Mouse (Mus musculus) embryo, embryonic 9.5 days (tissue): ENCODE measurements at regions not wholly inside any gene's neighbourhood (a gene's known extent, or its start where the extent isn't known, plus 50 kb on each side); places are given as distances from the start of the nearest gene placed in this dataset.
"Not testable (repeated sequence)": the region's sequence is repeated elsewhere in the genome, so short reads cannot be mapped to it uniquely, and the experiment has no call there.

Source experiments
- DNase-seq: peaks from one replicate; pipeline ENCODE4 v3.0.0-alpha.2; 2017; ENCODE audit errors: extremely low spot score

GRCm38 (mm10) chr10:53482919-53483318, 103.2 kb upstream of the Cep85l start:
- DNase-seq: no peak

DNA sequence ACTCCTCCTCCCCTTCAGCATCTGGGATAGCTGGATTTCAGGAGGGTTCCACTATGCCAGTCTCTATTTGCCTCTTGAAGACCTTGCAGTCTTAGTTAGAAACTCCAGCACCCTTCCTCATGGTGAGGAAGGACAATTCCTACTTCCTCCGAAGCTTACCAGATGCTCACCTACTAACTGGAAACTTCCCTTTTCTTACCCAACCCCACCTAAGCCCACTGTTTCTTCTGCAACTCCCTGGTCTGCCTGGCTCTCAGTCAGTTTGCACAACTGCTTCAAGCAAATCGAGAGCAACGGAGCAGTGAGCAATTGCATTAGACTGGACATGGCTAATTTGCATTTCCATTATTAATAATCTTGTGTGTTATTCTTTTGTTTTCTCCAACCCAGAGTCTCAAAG, 90.5 kb upstream of the Cep85l start:
- no peak for DNase-seq

GRCm38 (mm10) chr10:53469611-53470010, 89.9 kb upstream of the Cep85l start:
- DNase-seq: no peak

DNA sequence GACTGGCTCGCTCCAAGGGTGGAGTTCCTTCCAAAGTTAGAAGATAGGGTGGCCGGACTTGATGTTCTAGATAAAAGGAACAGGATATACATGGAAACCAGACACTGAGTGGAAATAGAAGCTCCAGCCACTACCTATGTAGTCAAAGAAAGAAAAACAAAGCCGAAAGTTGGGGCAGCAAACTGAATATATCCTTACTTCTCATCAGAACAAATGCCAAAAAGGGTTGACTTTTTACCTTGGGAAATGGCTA, 88.5 kb upstream of the Cep85l start:
- no peak for DNase-seq

- no peak for DNase-seq
These were observed 87.9 kb upstream of the Cep85l start for GRCm38 (mm10) chr10:53467472-53468292.

DNA sequence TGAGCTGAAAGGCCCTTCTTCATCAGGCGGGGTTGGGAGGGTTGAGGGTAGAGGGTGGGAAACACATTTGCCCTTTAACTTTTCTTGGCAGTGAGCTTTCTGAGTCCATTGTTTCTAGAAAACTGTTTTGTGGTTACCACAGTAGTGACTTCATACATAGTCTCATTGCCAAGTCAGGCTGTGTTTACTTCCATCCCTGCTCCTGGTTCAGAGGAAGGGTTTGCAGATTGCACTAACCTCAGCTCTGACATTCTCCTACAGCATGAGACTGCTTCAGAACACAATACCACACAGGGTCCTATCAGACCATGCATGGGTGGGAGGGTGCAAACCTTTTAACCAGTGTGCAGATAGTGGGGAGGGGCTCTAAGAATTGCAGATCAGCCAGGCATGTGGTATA, 87.1 kb upstream of the Cep85l start:
- DNase-seq: no peak

DNA sequence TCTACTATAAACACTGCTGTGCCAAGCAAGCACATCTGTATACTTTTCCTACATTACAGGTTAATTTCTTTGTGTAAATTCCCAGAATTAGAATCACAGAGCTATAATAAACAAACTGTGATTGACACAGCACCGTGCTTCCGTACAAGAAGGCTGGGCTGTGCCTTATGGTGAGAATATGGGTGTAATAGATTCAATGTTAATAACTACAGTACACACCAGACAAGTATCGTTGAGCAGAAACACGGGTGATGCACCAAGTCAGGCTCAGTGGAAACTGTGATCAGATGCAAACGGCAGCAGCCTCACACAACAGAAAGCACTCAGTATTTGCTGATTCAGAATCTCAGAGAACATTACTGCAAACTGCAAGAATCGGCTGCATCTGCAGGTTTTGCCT, 86.5 kb upstream of the Cep85l start:
- DNase-seq: no peak

GRCm38 (mm10) chr10:53464581-53464980, 84.8 kb upstream of the Cep85l start:
- no peak for DNase-seq

GRCm38 (mm10) chr10:53464006-53464405, 84.3 kb upstream of the Cep85l start:
- peak; percentile 8 for DNase-seq

DNA sequence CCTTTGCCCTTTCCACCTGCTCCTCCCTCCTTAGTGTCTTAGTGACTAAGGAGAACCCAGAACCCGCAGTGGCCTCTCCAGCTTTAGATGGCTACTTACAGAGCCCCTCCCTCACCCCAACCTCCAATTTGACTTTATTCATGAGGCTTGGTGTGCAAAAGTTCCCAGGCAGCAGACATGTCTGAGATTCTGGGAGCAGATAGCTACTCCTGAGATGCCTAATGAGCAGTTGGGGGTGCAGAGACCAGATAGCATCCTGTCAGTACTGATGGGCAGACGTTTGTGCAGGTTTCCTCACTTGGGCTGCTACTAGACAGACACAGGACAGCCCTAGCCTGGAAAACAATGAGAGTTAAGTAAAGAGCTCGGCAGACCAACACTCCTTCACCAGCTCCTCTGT, 83.7 kb upstream of the Cep85l start:
- DNase-seq: no peak

DNA sequence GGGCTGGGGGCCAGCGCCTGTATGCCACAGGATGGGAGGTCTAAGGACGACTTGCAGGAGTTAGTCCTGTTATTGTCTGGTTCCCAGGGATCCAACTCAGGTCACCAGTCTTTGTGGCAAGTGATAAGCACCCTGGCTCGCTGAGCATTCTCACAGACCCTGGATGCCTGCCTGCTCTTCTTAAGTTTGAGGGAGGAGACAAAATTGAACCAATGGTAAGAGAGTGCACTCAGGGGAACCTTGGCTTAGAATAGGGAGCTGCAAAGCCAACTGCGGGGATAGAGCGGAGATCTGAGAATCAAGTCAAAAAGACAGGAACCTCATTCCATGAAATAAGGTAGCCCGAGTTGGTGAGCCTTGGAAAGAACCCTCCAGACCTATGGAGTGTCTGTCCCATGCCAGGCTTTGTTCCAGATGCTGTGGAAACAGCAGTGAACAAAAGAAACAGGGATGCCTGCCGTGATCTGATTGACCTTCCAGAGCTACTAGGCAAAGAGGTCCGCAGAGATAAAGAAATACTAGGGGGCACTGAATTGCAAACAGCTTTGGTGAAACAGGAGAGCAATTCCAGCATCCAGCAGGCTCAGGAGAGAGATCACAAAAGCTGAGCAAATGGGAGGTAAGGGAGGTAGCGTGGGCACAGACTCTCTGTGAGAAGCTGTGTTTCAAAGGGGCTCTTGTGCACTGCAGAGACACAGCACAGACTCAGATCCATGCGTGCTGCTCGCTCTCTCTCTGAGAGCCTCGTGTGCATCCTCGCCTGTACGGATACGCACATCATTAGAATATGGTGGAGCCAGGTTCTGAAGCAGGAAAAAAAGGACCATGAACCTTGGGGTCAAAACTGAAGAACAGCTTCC, 82.9 kb upstream of the Cep85l start:
- DNase-seq: peak; percentile 35

- DNase-seq: peak; percentile 10
These were observed 81.5 kb upstream of the Cep85l start for GRCm38 (mm10) chr10:53461070-53461781.

DNA sequence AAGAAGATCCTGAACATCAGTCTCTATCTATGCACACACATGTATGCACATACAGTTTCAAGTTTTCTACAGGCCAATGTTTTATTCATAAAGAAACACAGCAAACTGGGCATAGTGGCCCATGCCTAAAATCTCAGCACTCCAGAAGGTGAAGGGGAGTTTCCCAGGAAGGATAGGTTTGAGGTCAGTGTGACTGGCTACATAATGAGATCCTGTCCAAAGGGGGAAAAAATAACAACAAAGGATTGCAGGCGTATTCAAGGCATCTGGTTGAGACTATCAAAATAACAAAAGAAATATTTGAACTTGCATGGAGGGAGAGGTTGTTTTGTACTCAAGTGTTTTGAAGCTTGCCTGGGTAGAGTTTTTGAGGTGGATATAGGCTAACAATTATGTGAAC, 80.0 kb upstream of the Cep85l start:
- not testable (repeated sequence) for DNase-seq

DNA sequence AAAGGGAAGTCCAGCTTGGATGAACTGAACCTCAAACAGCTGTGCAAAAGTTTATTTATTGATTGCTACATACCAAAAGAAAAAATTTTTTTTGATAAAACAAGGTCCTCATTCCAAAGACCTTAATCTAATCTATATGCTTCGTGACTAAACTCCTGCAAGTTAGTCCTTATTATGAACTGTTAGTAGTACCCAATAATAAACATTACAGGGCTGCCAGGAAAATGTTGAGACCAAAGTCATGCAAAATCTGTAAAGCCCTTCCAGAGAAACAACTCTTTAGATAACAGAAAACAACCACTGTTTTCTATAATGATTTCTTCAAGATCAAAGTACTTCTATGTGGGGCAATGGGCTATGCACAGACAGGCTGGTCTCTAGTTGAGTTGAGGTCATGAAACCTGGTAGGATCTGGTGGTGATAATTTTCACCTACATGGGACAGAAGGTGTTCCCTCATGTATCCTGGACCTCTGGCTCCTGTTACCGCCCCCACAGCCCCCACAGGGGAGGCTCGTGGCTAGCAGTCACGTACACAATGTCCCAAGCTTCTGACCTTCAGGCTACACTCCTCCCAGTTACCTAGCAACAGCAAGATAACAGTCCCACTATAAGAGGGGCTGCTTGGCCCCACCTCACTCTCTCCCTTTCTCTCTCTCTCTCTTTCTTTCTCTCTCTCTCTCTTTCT, 76.4 kb upstream of the Cep85l start:
- DNase-seq: no peak

GRCm38 (mm10) chr10:53444789-53445188, 65.0 kb upstream of the Cep85l start:
- no peak for DNase-seq

- no peak for DNase-seq
These were observed 63.7 kb upstream of the Cep85l start for GRCm38 (mm10) chr10:53443443-53443842.

DNA sequence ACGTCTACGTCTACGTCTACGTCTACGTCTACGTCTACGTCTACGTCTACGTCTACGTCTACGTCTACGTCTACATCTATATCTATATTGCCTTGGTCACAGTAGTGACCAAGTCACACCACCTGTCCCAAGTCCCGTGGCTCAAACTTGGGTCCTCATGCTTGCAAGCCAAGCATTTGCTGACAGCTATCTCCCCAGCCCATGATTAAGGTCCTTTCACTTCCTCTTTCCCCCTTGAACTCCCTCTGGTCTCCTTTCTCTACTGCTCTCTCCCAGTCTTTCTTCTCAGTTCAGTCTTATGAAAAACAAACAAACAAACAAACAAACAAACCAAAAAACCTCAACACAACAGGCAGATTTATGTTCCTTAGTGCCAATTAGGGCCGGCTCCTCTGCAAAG, 63.2 kb upstream of the Cep85l start:
- DNase-seq: no peak

GRCm38 (mm10) chr10:53440251-53440650, 60.5 kb upstream of the Cep85l start:
- no peak for DNase-seq

DNA sequence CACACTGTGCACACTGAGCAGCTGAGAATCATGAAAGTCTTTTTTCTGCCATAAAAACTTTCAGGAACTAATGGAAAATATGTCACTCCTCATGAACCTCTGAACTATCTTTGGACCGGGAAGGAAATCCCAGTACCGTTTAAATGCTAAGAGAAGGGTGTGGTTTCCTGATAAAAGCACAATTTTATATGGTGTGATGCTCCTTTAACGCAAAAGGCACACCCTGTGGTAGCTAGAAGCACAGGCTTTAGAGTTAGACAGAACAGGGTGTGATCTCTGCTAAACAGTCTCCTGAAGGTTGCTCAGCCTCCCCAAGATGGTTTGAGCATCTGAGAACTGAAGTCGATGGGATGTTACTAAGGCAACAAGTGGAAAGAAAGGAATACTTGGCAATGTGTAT, 58.6 kb upstream of the Cep85l start:
- DNase-seq: no peak

DNA sequence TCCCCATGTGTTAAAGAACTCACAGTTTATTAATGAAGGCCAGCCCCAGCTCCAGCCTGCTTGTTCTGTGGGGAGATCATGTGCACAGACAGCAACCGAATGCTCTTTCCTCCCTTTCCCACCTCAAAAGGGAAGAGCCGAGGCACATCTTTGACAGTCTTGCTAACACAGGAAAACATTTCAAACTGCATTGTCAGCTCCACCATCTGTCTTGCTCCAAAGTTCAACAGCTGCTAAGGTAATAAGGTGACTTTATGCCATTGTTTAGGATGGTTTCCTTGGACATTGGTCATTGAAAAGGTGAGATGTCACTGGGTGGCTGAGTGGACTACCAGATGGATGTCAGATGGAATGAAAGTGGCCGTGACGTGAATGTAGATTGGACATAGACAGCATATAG, 58.0 kb upstream of the Cep85l start:
- no peak for DNase-seq

- DNase-seq: no peak
These were observed 56.3 kb upstream of the Cep85l start for GRCm38 (mm10) chr10:53436023-53436475.
